Comparison of ENCODE assay signal across 9 mouse cellular contexts in the genomic region with DNA sequence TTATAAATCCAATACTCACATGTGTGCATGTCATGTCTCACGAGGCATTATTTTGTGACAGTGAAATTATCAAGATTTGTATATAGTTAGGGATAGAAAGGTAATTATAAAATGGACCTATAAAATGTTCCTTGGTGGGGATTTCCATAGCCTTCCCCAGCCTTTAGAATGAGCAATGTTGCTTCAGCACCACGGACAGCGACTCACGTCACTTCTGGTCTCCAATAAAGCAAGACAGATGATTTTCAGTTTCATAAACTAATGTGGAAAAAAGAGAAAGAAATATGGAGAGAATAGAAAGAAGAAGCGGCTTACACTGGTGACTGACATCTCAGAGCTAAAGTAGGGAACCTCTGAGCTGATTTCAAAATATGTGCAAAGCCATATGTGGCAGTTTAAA. TPM values are rescaled to one million over a fixed set of nuclear protein-coding genes. Genes with fewer than 3 reads are reported as not detected.
DNase-seq lines count a peak whose midpoint lies in the region; ATAC-seq lines count a peak whose summit lies in the region.
"Had no signal": no experiment of that assay in that cellular context is flagged by ENCODE, and none has a peak within 500 bp of the region (broad histone marks: within the 10 kb centered on the region; RNA-seq: fewer than 3 reads in every experiment).

No protein-coding gene starts in this region.

- H3K9ac ChIP-seq in intestine, embryonic 14.5 days (ENCODE audit: low read length), result no peak overlapping the region
- H3K9ac ChIP-seq in intestine, embryonic 16.5 days (ENCODE audit: low read depth, low read length), result no peak overlapping the region
- no peak overlapping the region for H3K9ac ChIP-seq in liver, embryonic 11.5 days (ENCODE audit: low read depth, low read length)
- H3K9ac ChIP-seq: limb, embryonic 13.5 days had no signal

- no peaks in the 10 kb centered on the region for H3K4me1 ChIP-seq in intestine, embryonic 14.5 days (replicated peaks; ENCODE audit: control insufficient read depth, insufficient read depth, low read length)
- H3K4me1 ChIP-seq in intestine, embryonic 16.5 days (ENCODE audit: control insufficient read depth, insufficient read depth, low read length), result no peaks in the 10 kb centered on the region
- no peaks in the 10 kb centered on the region for H3K4me1 ChIP-seq in liver, embryonic 11.5 days (replicated peaks; ENCODE audit: control insufficient read depth, insufficient read depth, low read length)
- H3K4me1 ChIP-seq: limb, embryonic 13.5 days had no signal

- ATAC-seq in intestine, embryonic 14.5 days (replicated peaks; ENCODE audit: low FRiP score, low TSS enrichment, low read depth), result no peak
- ATAC-seq in intestine, embryonic 16.5 days, result no peak
- no peak for ATAC-seq in liver, embryonic 11.5 days (replicated peaks; ENCODE audit: low FRiP score)

- H3K9me3 ChIP-seq in intestine, embryonic 14.5 days (ENCODE audit: control insufficient read depth, low read length), result no peaks in the 10 kb centered on the region
- H3K9me3 ChIP-seq in intestine, embryonic 16.5 days (ENCODE audit: control insufficient read depth, low read length), result no peaks in the 10 kb centered on the region
- H3K9me3 ChIP-seq in liver, embryonic 11.5 days (ENCODE audit: control insufficient read depth, low read length), result no peaks in the 10 kb centered on the region
- H3K9me3 ChIP-seq: limb, embryonic 13.5 days had no signal

- no peak overlapping the region for H3K4me2 ChIP-seq in intestine, embryonic 14.5 days (ENCODE audit: low read length)
- no peak overlapping the region for H3K4me2 ChIP-seq in intestine, embryonic 16.5 days (ENCODE audit: low read depth, low read length)
- H3K4me2 ChIP-seq in liver, embryonic 11.5 days, result no peak overlapping the region
- H3K4me2 ChIP-seq: limb, embryonic 13.5 days had no signal

- peak; percentile 91 for DNase-seq in intestine, embryonic 14.5 days (ENCODE audit: low spot score)
- peak; percentile 23 for DNase-seq in Muller cell, postnatal 12 days (ENCODE audit: inconsistent ontology term)
- peak; percentile 83 for DNase-seq in embryo, embryonic 10.5 days (ENCODE audit: low spot score)
- peak; percentile 36 for DNase-seq in liver, embryonic 11.5 days (ENCODE audit: low spot score)
- DNase-seq in thymus, postnatal 10 days (ENCODE audit: low spot score in 2 of 2), result peak; percentile 26 to 83
- no peak for DNase-seq in right cerebral cortex, adult 18-20 months
- no peak for DNase-seq in right cerebral cortex, postnatal 25 days

- H3K4me3 ChIP-seq in intestine, embryonic 14.5 days (ENCODE audit: low read depth, low read length), result no peak overlapping the region
- no peak overlapping the region for H3K4me3 ChIP-seq in intestine, embryonic 16.5 days (ENCODE audit: low read length)
- H3K4me3 ChIP-seq in liver, embryonic 11.5 days (ENCODE audit: low read depth, low read length), result no peak overlapping the region
- H3K4me3 ChIP-seq: limb, embryonic 13.5 days had no signal

- WGBS in intestine, embryonic 14.5 days, result 6% methylated on average over 5 of the region's 5 CpGs
- WGBS in intestine, embryonic 16.5 days, result 12% methylated on average over 5 of the region's 5 CpGs
- 16% methylated on average over 5 of the region's 5 CpGs for WGBS in liver, embryonic 11.5 days

- H3K36me3 ChIP-seq in intestine, embryonic 14.5 days (ENCODE audit: control insufficient read depth, insufficient read depth, low read length), result no peaks in the 10 kb centered on the region
- no peaks in the 10 kb centered on the region for H3K36me3 ChIP-seq in intestine, embryonic 16.5 days (ENCODE audit: control insufficient read depth, insufficient read depth, low read length)
- H3K36me3 ChIP-seq in liver, embryonic 11.5 days (ENCODE audit: control insufficient read depth, insufficient read depth, low read length), result no peaks in the 10 kb centered on the region
- H3K36me3 ChIP-seq: limb, embryonic 13.5 days had no signal

- H3K27ac ChIP-seq in intestine, embryonic 14.5 days (ENCODE audit: low read depth), result no peak overlapping the region
- no peak overlapping the region for H3K27ac ChIP-seq in intestine, embryonic 16.5 days (ENCODE audit: low read length)
- no peak overlapping the region for H3K27ac ChIP-seq in liver, embryonic 11.5 days (ENCODE audit: low read depth, low read length)
- H3K27ac ChIP-seq: limb, embryonic 13.5 days had no signal

- H3K27me3 ChIP-seq in intestine, embryonic 14.5 days (replicated peaks; ENCODE audit: control insufficient read depth, insufficient read depth, low read length), result no peaks in the 10 kb centered on the region
- H3K27me3 ChIP-seq in intestine, embryonic 16.5 days (replicated peaks; ENCODE audit: control insufficient read depth, insufficient read depth, low read length), result no peaks in the 10 kb centered on the region
- no peaks in the 10 kb centered on the region for H3K27me3 ChIP-seq in liver, embryonic 11.5 days (replicated peaks; ENCODE audit: control insufficient read depth, insufficient read depth, low read length)

RNA-seq across cellular contexts. Expression of gene 3110018I06Rik, which starts 23.7 kb away (rescaled TPM):
- polyA plus RNA-seq in intestine, embryonic 14.5 days (2014; fragmentation: Nextera tagmentation; extraction: Ambion mirVana), result not detected in 2 replicates
- polyA plus RNA-seq in intestine, embryonic 16.5 days (2015; fragmentation: Nextera tagmentation; extraction: Ambion mirVana), result not detected in 2 replicates
- polyA plus RNA-seq in liver, embryonic 11.5 days (2014; fragmentation: Nextera tagmentation; extraction: Ambion mirVana), result not detected in 2 replicates
- polyA plus RNA-seq: limb, embryonic 13.5 days had no signal

Comparison
In these comparisons a context has a peak if more than half of its experiments do, and no peak if none do; other contexts are left out.
1. DNase-seq: peak in intestine, embryonic 14.5 days (single experiment), Muller cell, postnatal 12 days (single experiment), embryo, embryonic 10.5 days (single experiment), liver, embryonic 11.5 days (single experiment) and thymus, postnatal 10 days (2 of 2); none in right cerebral cortex, adult 18-20 months (single experiment) and right cerebral cortex, postnatal 25 days (single experiment).